Mouse (Mus musculus) layer of hippocampus, postnatal 36 days (tissue): ENCODE data around the gene Selenom. TPM values are rescaled to one million over a fixed set of nuclear protein-coding genes. Genes with fewer than 3 reads are reported as not detected.

Source experiments
- DNase-seq, 2 experiments: peaks; one replicate each; pipeline ENCODE4 v3.0.0; 2022
- total RNA-seq, 2 experiments: library from RNA; stranded (reverse); gene quantifications; 2 replicates each; pipeline ENCODE4 v1.2.3; 2021

Selenom gene
- 100 to 1,000 TPM; 187 to 193 TPM for total RNA-seq

- DNase-seq, result peak; percentile 91 to 95
Observed at GRCm38 (mm10) chr11:3514529-3515054, at the start of gene Selenom. TSS of gene Selenom (plus strand) at chr11:3514684.

GRCm38 (mm10) chr11:3471448-3471850 lies 43.0 kb upstream of the Selenom start:
- no peak for DNase-seq

- peak; percentile 74 to 87 for DNase-seq
Observed at GRCm38 (mm10) chr11:3472484-3472883, 42.0 kb upstream of the Selenom start.

GRCm38 (mm10) chr11:3474480-3475115 lies 39.9 kb upstream of the Selenom start:
- no peak for DNase-seq

- DNase-seq, result no peak
Observed at GRCm38 (mm10) chr11:3475489-3475888, 39.0 kb upstream of the Selenom start.

- DNase-seq, result peak; percentile 77 to 78
Observed at GRCm38 (mm10) chr11:3483980-3484642, 30.4 kb upstream of the Selenom start.

- DNase-seq, result no peak
Observed at GRCm38 (mm10) chr11:3486349-3486748, 28.1 kb upstream of the Selenom start.

GRCm38 (mm10) chr11:3487952-3488570 lies 26.4 kb upstream of the Selenom start, which contains the start of gene Pla2g3:
TSS of gene Pla2g3 (plus strand) at chr11:3488284.
- no peak for DNase-seq

- DNase-seq, result no peak
Observed at GRCm38 (mm10) chr11:3489036-3489435, 25.4 kb upstream of the Selenom start.

GRCm38 (mm10) chr11:3492748-3493147 lies 21.7 kb upstream of the Selenom start:
- DNase-seq, result no peak

GRCm38 (mm10) chr11:3494857-3495256 lies 19.6 kb upstream of the Selenom start:
- DNase-seq, result no peak

- DNase-seq, result no peak
Observed at GRCm38 (mm10) chr11:3495496-3495895, 19.0 kb upstream of the Selenom start.

- DNase-seq, result no peak
Observed at GRCm38 (mm10) chr11:3496756-3497155, 17.7 kb upstream of the Selenom start.

- no peak for DNase-seq
Observed at GRCm38 (mm10) chr11:3497296-3497695, 17.2 kb upstream of the Selenom start.

GRCm38 (mm10) chr11:3502057-3502456 lies 12.4 kb upstream of the Selenom start:
- no peak for DNase-seq

- no peak for DNase-seq
Observed at GRCm38 (mm10) chr11:3502459-3503072, 11.9 kb upstream of the Selenom start.

GRCm38 (mm10) chr11:3503755-3504693 lies 10.5 kb upstream of the Selenom start:
- no peak for DNase-seq

- no peak for DNase-seq
Observed at GRCm38 (mm10) chr11:3508226-3508625, 6.3 kb upstream of the Selenom start.

GRCm38 (mm10) chr11:3509181-3510085 lies 5.1 kb upstream of the Selenom start:
- DNase-seq, result no peak

- DNase-seq, result no peak
Observed at GRCm38 (mm10) chr11:3510321-3510720, 4.2 kb upstream of the Selenom start.

GRCm38 (mm10) chr11:3513291-3513690 lies 1.2 kb upstream of the Selenom start:
- DNase-seq, result no peak
